Mouse (Mus musculus) adrenal gland, postnatal 25 days (tissue): ENCODE results near the gene Cd59a. TPM values are rescaled to one million over a fixed set of nuclear protein-coding genes. Genes with fewer than 3 reads are reported as not detected.
"Not testable (repeated sequence)": the region's sequence is repeated elsewhere in the genome, so short reads cannot be mapped to it uniquely, and the experiment has no call there.

Experiments used
- DNase-seq: peaks from one replicate; pipeline ENCODE4 v3.0.0; 2021; ENCODE audit warnings: mixed read lengths
- long read RNA-seq: library from polyadenylated mRNA; stranded (forward); transcript quantifications from one replicate; pipeline ENCODE4 v2.0.0, GENCODE M21; 2021
- total RNA-seq: library from RNA; stranded (reverse); gene quantifications from 2 replicates; pipeline ENCODE4 v1.2.3, GENCODE M21; 2021

Cd59a gene
- total RNA-seq, result 63.6 and 68.6 TPM in 2 replicates
- long read RNA-seq, transcript Cd59a-201 (4 exons, 1,691 nt), result major isoform, 65 of 80 reads
- long read RNA-seq, partial matches to known transcripts, result 6 of 80 reads
- long read RNA-seq, other reads (novel, unspliced or antisense), result 5 of 80 reads

- peak; percentile 86 for DNase-seq
These were observed at the start of gene Cd59a for GRCm38 (mm10) chr2:104095741-104096213. Gene Cd59a, plus strand, starts transcription at chr2:104095801.

GRCm38 (mm10) chr2:104058381-104058780, 37.2 kb upstream of the Cd59a start:
- DNase-seq, result no peak

- no peak for DNase-seq
These were observed 36.6 kb upstream of the Cd59a start for GRCm38 (mm10) chr2:104058954-104059353.

GRCm38 (mm10) chr2:104059786-104060185, 35.8 kb upstream of the Cd59a start:
- no peak for DNase-seq

- DNase-seq, result no peak
These were observed 34.6 kb upstream of the Cd59a start for GRCm38 (mm10) chr2:104060996-104061395.

GRCm38 (mm10) chr2:104062665-104063064, 32.9 kb upstream of the Cd59a start:
- no peak for DNase-seq

GRCm38 (mm10) chr2:104064152-104064551, 31.4 kb upstream of the Cd59a start:
- no peak for DNase-seq

- not testable (repeated sequence) for DNase-seq
These were observed 30.1 kb upstream of the Cd59a start, which contains the start of gene Gm10912 for GRCm38 (mm10) chr2:104065526-104065925. Gene Gm10912, plus strand, starts transcription at chr2:104065826.

GRCm38 (mm10) chr2:104068450-104068849, 27.2 kb upstream of the Cd59a start, which contains the start of gene Gm10799:
Gene Gm10799, minus strand, starts transcription at chr2:104068550.
- not testable (repeated sequence) for DNase-seq

GRCm38 (mm10) chr2:104069704-104070185, 25.9 kb upstream of the Cd59a start, which contains the start of gene Cd59b:
Gene Cd59b, plus strand, starts transcription at chr2:104069849.
- peak; percentile 51 for DNase-seq

- DNase-seq, result not testable (repeated sequence)
These were observed 17.3 kb upstream of the Cd59a start for GRCm38 (mm10) chr2:104078285-104078684.

- DNase-seq, result not testable (repeated sequence)
These were observed 14.1 kb upstream of the Cd59a start for GRCm38 (mm10) chr2:104081436-104082050.

GRCm38 (mm10) chr2:104082474-104082873, 13.1 kb upstream of the Cd59a start:
- DNase-seq, result no peak

- DNase-seq, result not testable (repeated sequence)
These were observed 11.6 kb upstream of the Cd59a start for GRCm38 (mm10) chr2:104084027-104084426.

- not testable (repeated sequence) for DNase-seq
These were observed 8.0 kb upstream of the Cd59a start for GRCm38 (mm10) chr2:104087562-104087961.

GRCm38 (mm10) chr2:104093305-104093704, 2.3 kb upstream of the Cd59a start:
- no peak for DNase-seq

- no peak for DNase-seq
These were observed 655 bp downstream of the Cd59a start for GRCm38 (mm10) chr2:104096256-104096655.

GRCm38 (mm10) chr2:104096796-104097195, 1.2 kb downstream of the Cd59a start:
- not testable (repeated sequence) for DNase-seq

GRCm38 (mm10) chr2:104097396-104097795, 1.8 kb downstream of the Cd59a start:
- DNase-seq, result not testable (repeated sequence)

- DNase-seq, result no peak
These were observed 3.1 kb downstream of the Cd59a start for GRCm38 (mm10) chr2:104098529-104099230.

GRCm38 (mm10) chr2:104099231-104099585, 3.6 kb downstream of the Cd59a start:
- no peak for DNase-seq

- no peak for DNase-seq
These were observed 4.3 kb downstream of the Cd59a start for GRCm38 (mm10) chr2:104099946-104100345.

GRCm38 (mm10) chr2:104104800-104105199, 9.2 kb downstream of the Cd59a start:
- no peak for DNase-seq
